7 mouse cellular contexts compared by ENCODE assay signal in genomic region chr5:24624822-24625120, GRCm38 (mm10). TPM values are rescaled to one million over a fixed set of nuclear protein-coding genes. Genes with fewer than 3 reads are reported as not detected.
DNase-seq lines count a peak whose midpoint lies in the region; ATAC-seq and TF ChIP-seq lines count a peak whose summit lies in the region.

No protein-coding gene starts in this region.

- 29% methylated on average over 4 of the region's 4 CpGs for WGBS in liver, embryonic 11.5 days
- 36% methylated on average over 4 of the region's 4 CpGs for WGBS in forebrain, embryonic 14.5 days
- 24% methylated on average over 4 of the region's 4 CpGs for WGBS in limb, embryonic 10.5 days
- 44% methylated on average over 4 of the region's 4 CpGs for WGBS in neural tube, embryonic 15.5 days
- WGBS in lung, postnatal 0 days, result 31% methylated on average over 4 of the region's 4 CpGs

- no peak for DNase-seq in liver, embryonic 11.5 days (ENCODE audit: low spot score)
- no peak for DNase-seq in liver
- no peak for DNase-seq in forebrain, embryonic 14.5 days (ENCODE audit: low spot score)
- DNase-seq in limb, embryonic 10.5 days (ENCODE audit: low spot score), result no peak
- no peak for DNase-seq in lung, postnatal 25 days (ENCODE audit: low spot score)
- DNase-seq in lung, postnatal 0 days (ENCODE audit: low spot score), result no peak

- no peaks in the 10 kb centered on the region for H3K4me1 ChIP-seq in liver, embryonic 11.5 days (replicated peaks; ENCODE audit: control insufficient read depth, insufficient read depth, low read length)
- peaks cover 21% of the 10 kb centered on the region for H3K4me1 ChIP-seq in forebrain, embryonic 14.5 days (ENCODE audit: control insufficient read depth, insufficient read depth, low read length)
- peaks cover 25% of the 10 kb centered on the region for H3K4me1 ChIP-seq in limb, embryonic 10.5 days
- H3K4me1 ChIP-seq in neural tube, embryonic 15.5 days, result peaks cover 47% of the 10 kb centered on the region
- no peaks in the 10 kb centered on the region for H3K4me1 ChIP-seq in lung, postnatal 0 days (ENCODE audit: insufficient read depth, low read depth, low read length)

- no peak for ATAC-seq in liver, embryonic 11.5 days (replicated peaks; ENCODE audit: low FRiP score)
- ATAC-seq in forebrain, embryonic 14.5 days, result no peak
- ATAC-seq in neural tube, embryonic 15.5 days (ENCODE audit: low FRiP score), result no peak
- ATAC-seq in lung, postnatal 0 days, result no peak

- peaks cover 52% of the 10 kb centered on the region for H3K27me3 ChIP-seq in liver, embryonic 11.5 days (replicated peaks; ENCODE audit: control insufficient read depth, insufficient read depth, low read length)
- H3K27me3 ChIP-seq in forebrain, embryonic 14.5 days (replicated peaks; ENCODE audit: control insufficient read depth, insufficient read depth, low read length), result no peaks in the 10 kb centered on the region
- peaks cover 62% of the 10 kb centered on the region for H3K27me3 ChIP-seq in limb, embryonic 10.5 days (ENCODE audit: low read depth, poor library complexity, severe bottlenecking)
- no peaks in the 10 kb centered on the region for H3K27me3 ChIP-seq in neural tube, embryonic 15.5 days (replicated peaks)
- no peaks in the 10 kb centered on the region for H3K27me3 ChIP-seq in lung, postnatal 0 days (replicated peaks; ENCODE audit: insufficient read depth, low read length)

- TF ChIP-seq EP300 in lung, postnatal 0 days (IDR thresholded peaks at IDR 0.05), result no peak

- H3K27ac ChIP-seq in liver, embryonic 11.5 days (ENCODE audit: low read depth, low read length), result no peak overlapping the region
- H3K27ac ChIP-seq in forebrain, embryonic 14.5 days (ENCODE audit: low read depth, low read length), result no peak overlapping the region
- 0 out of 2 replicates have a peak overlapping the region, but pooled peaks have one; percentile 78 for H3K27ac ChIP-seq in limb, embryonic 10.5 days
- H3K27ac ChIP-seq in neural tube, embryonic 15.5 days (replicated peaks), result peak overlapping the region; percentile 80; the same call in 1 of the 2 replicates
- no peak overlapping the region for H3K27ac ChIP-seq in lung, postnatal 0 days (ENCODE audit: low read length)

- H3K4me3 ChIP-seq in liver, embryonic 11.5 days (ENCODE audit: low read depth, low read length), result no peak overlapping the region
- peak overlapping the region; percentile 52; the same call in 1 of the 2 replicates for H3K4me3 ChIP-seq in forebrain, embryonic 14.5 days (ENCODE audit: low read depth, low read length)
- H3K4me3 ChIP-seq in limb, embryonic 10.5 days, result peak overlapping the region; percentile 64
- peak overlapping the region; percentile 60 for H3K4me3 ChIP-seq in neural tube, embryonic 15.5 days (replicated peaks)
- no peak overlapping the region for H3K4me3 ChIP-seq in lung, postnatal 0 days (ENCODE audit: low read depth, low read length)

- no peaks in the 10 kb centered on the region for H3K36me3 ChIP-seq in liver, embryonic 11.5 days (ENCODE audit: control insufficient read depth, insufficient read depth, low read length)
- H3K36me3 ChIP-seq in forebrain, embryonic 14.5 days (ENCODE audit: control insufficient read depth, insufficient read depth, low read length), result no peaks in the 10 kb centered on the region
- H3K36me3 ChIP-seq in limb, embryonic 10.5 days, result no peaks in the 10 kb centered on the region
- no peaks in the 10 kb centered on the region for H3K36me3 ChIP-seq in neural tube, embryonic 15.5 days
- H3K36me3 ChIP-seq in lung, postnatal 0 days (ENCODE audit: insufficient read depth, low read length), result no peaks in the 10 kb centered on the region

- no peaks in the 10 kb centered on the region for H3K9me3 ChIP-seq in liver, embryonic 11.5 days (ENCODE audit: control insufficient read depth, low read length)
- H3K9me3 ChIP-seq in forebrain, embryonic 14.5 days (replicated peaks; ENCODE audit: control insufficient read depth, low read length), result no peaks in the 10 kb centered on the region
- H3K9me3 ChIP-seq in limb, embryonic 10.5 days (replicated peaks), result no peaks in the 10 kb centered on the region
- no peaks in the 10 kb centered on the region for H3K9me3 ChIP-seq in neural tube, embryonic 15.5 days (replicated peaks)
- no peaks in the 10 kb centered on the region for H3K9me3 ChIP-seq in lung, postnatal 0 days (ENCODE audit: low read length)

- TF ChIP-seq CTCF in lung, postnatal 0 days (IDR thresholded peaks at IDR 0.05), result no peak

- H3K9ac ChIP-seq in liver, embryonic 11.5 days (ENCODE audit: low read depth, low read length), result no peak overlapping the region
- H3K9ac ChIP-seq in forebrain, embryonic 14.5 days (ENCODE audit: low read length), result peak overlapping the region; percentile 76
- H3K9ac ChIP-seq in neural tube, embryonic 15.5 days (replicated peaks), result peak overlapping the region; percentile 84
- no peak overlapping the region for H3K9ac ChIP-seq in lung, postnatal 0 days (replicated peaks; ENCODE audit: low read depth)

- peak overlapping the region; percentile 60 for H3K4me2 ChIP-seq in liver, embryonic 11.5 days
- peak overlapping the region; percentile 58 for H3K4me2 ChIP-seq in forebrain, embryonic 14.5 days (ENCODE audit: low read length)
- H3K4me2 ChIP-seq in neural tube, embryonic 15.5 days, result peak overlapping the region; percentile 67
- H3K4me2 ChIP-seq in lung, postnatal 0 days (replicated peaks; ENCODE audit: low read depth, low read length), result no peak overlapping the region

RNA-seq across cellular contexts. Expression of gene Smarcd3, which starts 0.6 kb away (rescaled TPM):
- polyA plus RNA-seq in liver, embryonic 11.5 days (2014; fragmentation: Nextera tagmentation; extraction: Ambion mirVana), result 13.6 and 15.2 TPM in 2 replicates
- polyA plus RNA-seq in forebrain, embryonic 14.5 days (2014; fragmentation: Nextera tagmentation; extraction: Ambion mirVana), result 170 and 177 TPM in 2 replicates
- polyA plus RNA-seq in limb, embryonic 10.5 days (2016; fragmentation: Nextera tagmentation; extraction: Ambion mirVana), result 21.5 and 34.3 TPM in 2 replicates
- 111 and 135 TPM in 2 replicates for polyA plus RNA-seq in neural tube, embryonic 15.5 days (2015; fragmentation: Nextera tagmentation; extraction: Ambion mirVana)
- polyA plus RNA-seq in lung, postnatal 0 days (2015; fragmentation: Nextera tagmentation; extraction: Ambion mirVana), result 8.0 and 12.1 TPM in 2 replicates

RNA-seq across cellular contexts. Expression of gene Chpf2, which starts 38.2 kb away (rescaled TPM):
- 14.6 TPM in 2 replicates for polyA plus RNA-seq in liver, embryonic 11.5 days (2014; fragmentation: Nextera tagmentation; extraction: Ambion mirVana)
- polyA plus RNA-seq in forebrain, embryonic 14.5 days (2014; fragmentation: Nextera tagmentation; extraction: Ambion mirVana), result 10.6 and 13.8 TPM in 2 replicates
- 15.1 and 19.0 TPM in 2 replicates for polyA plus RNA-seq in limb, embryonic 10.5 days (2016; fragmentation: Nextera tagmentation; extraction: Ambion mirVana)
- polyA plus RNA-seq in neural tube, embryonic 15.5 days (2015; fragmentation: Nextera tagmentation; extraction: Ambion mirVana), result 19.3 and 21.2 TPM in 2 replicates
- 18.3 and 22.5 TPM in 2 replicates for polyA plus RNA-seq in lung, postnatal 0 days (2015; fragmentation: Nextera tagmentation; extraction: Ambion mirVana)

RNA-seq across cellular contexts. Expression of gene Abcf2, which starts 47.5 kb away (rescaled TPM):
- polyA plus RNA-seq in liver, embryonic 11.5 days (2014; fragmentation: Nextera tagmentation; extraction: Ambion mirVana), result 122 and 144 TPM in 2 replicates
- 111 and 112 TPM in 2 replicates for polyA plus RNA-seq in forebrain, embryonic 14.5 days (2014; fragmentation: Nextera tagmentation; extraction: Ambion mirVana)
- polyA plus RNA-seq in limb, embryonic 10.5 days (2016; fragmentation: Nextera tagmentation; extraction: Ambion mirVana), result 177 and 197 TPM in 2 replicates
- polyA plus RNA-seq in neural tube, embryonic 15.5 days (2015; fragmentation: Nextera tagmentation; extraction: Ambion mirVana), result 82.8 and 93.1 TPM in 2 replicates
- 47.7 TPM in 2 replicates for polyA plus RNA-seq in lung, postnatal 0 days (2015; fragmentation: Nextera tagmentation; extraction: Ambion mirVana)

Comparison
In these comparisons a context has a peak if more than half of its experiments do, and no peak if none do; other contexts are left out.
1. H3K27ac ChIP-seq: peak in limb, embryonic 10.5 days (single experiment) and neural tube, embryonic 15.5 days (single experiment); none in liver, embryonic 11.5 days (single experiment), forebrain, embryonic 14.5 days (single experiment) and lung, postnatal 0 days (single experiment).
2. H3K4me3 ChIP-seq: peak in forebrain, embryonic 14.5 days (single experiment), limb, embryonic 10.5 days (single experiment) and neural tube, embryonic 15.5 days (single experiment); none in liver, embryonic 11.5 days (single experiment) and lung, postnatal 0 days (single experiment).
3. H3K9ac ChIP-seq: peak in forebrain, embryonic 14.5 days (single experiment) and neural tube, embryonic 15.5 days (single experiment); none in liver, embryonic 11.5 days (single experiment) and lung, postnatal 0 days (single experiment).